Mouse (Mus musculus) stomach, embryonic 16.5 days (tissue): ENCODE data around the gene Mylk. TPM values are rescaled to one million over a fixed set of nuclear protein-coding genes. Genes with fewer than 3 reads are reported as not detected.
A peak's percentile ranks its signal among the peaks of the same experiment; 100 is the strongest.

Source experiments
- ATAC-seq: fragments of 200-750 bp; cut with Nextera tagmentation; 2 replicates; pipeline ENCODE4 v1.8.0; 2017; ENCODE audit warnings: moderate number of reproducible peaks, moderate TSS enrichment; ENCODE audit not compliant: insufficient read depth, low FRiP score
- H3K27ac ChIP-seq: fragments of 300-500 bp; sonication (generic); 2 replicates; pipeline ENCODE4 v1.5.1; 2014; ENCODE audit warnings: low read length
- H3K27me3 ChIP-seq: fragments of 300-500 bp; sonication (generic); 2 replicates; pipeline ENCODE4 v1.6.1; 2014; ENCODE audit warnings: low read length, control low read depth, mixed read lengths; ENCODE audit not compliant: control insufficient read depth, insufficient read depth
- H3K36me3 ChIP-seq: fragments of 300-500 bp; sonication (generic); 2 replicates; pipeline ENCODE4 v1.6.1; 2014; ENCODE audit warnings: low read length; ENCODE audit not compliant: control insufficient read depth, insufficient read depth
- H3K4me1 ChIP-seq: fragments of 300-500 bp; sonication (generic); 2 replicates; pipeline ENCODE4 v1.6.1; 2014; ENCODE audit warnings: low read length, control low read depth, mixed read lengths; ENCODE audit not compliant: control insufficient read depth, insufficient read depth
- H3K4me2 ChIP-seq: fragments of 300-500 bp; sonication (generic); 2 replicates; pipeline ENCODE4 v1.6.1; 2014; ENCODE audit warnings: low read depth, low read length, mixed read lengths
- H3K4me3 ChIP-seq: fragments of 300-500 bp; sonication (generic); replicated peaks from 2 replicates; pipeline ENCODE4 v1.5.1; 2014; ENCODE audit warnings: mild to moderate bottlenecking, low read length
- H3K9ac ChIP-seq: fragments of 300-500 bp; sonication (generic); 2 replicates; pipeline ENCODE4 v1.6.1; 2014; ENCODE audit warnings: low read length
- H3K9me3 ChIP-seq: fragments of 300-500 bp; sonication (generic); replicated peaks from 2 replicates; pipeline ENCODE4 v1.6.1; 2016; ENCODE audit warnings: low read length, control low read depth; ENCODE audit not compliant: control insufficient read depth
- WGBS: fragments of 180-500 bp; shearing (Covaris S2); extraction: QIAGEN DNeasy Blood & Tissue Kit; methylation state at CpG from one replicate; pipeline ENCODE4 v1.1.7; 2014; 5-methylcytosine and 5-hydroxymethylcytosine counted together
- polyA plus RNA-seq: library from polyadenylated mRNA; unstranded; fragments of >200 nt; fragmentation: Nextera tagmentation; extraction: Ambion mirVana; gene quantifications from 2 replicates; pipeline ENCODE4 v1.2.1, GENCODE M21; 2015

Mylk gene
- polyA plus RNA-seq, 1 experiment from 2014 or later: 371 TPM

DNA sequence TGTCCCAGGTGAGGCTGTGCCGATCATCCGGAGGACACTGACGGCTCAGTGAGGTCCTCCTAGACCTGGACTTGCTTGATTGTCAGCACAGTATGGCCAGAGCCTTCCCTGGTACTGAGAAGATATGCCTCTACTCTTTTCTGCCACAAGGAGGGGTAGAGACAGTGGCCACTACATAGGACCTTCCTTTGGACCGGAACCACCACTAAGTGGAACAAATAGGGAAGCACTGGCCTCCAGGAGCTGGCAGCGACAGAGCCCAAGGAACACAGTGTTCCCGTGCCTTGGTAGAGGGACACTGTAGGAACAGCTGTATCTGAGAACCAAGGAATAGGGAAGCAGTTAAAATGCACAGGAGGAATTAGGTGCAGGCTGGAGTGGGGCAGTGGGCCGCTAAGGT, 233.0 kb downstream of the Mylk start:
- Histone ChIP-seq H3K9ac (no peak overlapping the region), H3K27ac (no peak overlapping the region), H3K4me2 (no peak overlapping the region), H3K36me3 (peaks cover 3% of the 10 kb centered on the region; the same call in 1 of the 2 replicates), H3K9me3 (no peaks in the 10 kb centered on the region), H3K4me3 (no peak overlapping the region), H3K27me3 (no peaks in the 10 kb centered on the region), H3K4me1 (no peaks in the 10 kb centered on the region)
- no peak for ATAC-seq
- WGBS: 90% methylated on average over 7 of the region's 7 CpGs

DNA sequence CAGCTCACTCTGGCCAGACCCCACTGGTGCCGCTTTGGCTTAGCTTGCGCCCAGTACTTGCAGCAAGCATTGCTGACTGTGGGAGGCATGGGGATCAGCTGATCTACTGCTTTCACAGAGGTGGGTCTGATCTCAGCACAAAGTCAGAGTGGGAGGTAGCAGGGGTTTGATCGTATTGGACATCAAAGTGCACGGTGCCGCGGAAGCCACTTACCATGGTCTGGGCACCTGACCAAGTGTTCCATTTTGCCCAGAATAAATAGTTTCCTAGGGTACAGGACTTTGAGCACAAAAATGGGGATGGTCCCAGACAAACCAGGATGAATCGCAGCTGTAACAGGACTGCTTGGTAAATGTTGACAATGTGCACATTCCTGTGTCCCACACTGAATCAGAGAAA, 236.0 kb downstream of the Mylk start:
- 76% methylated on average over 7 of the region's 7 CpGs for WGBS
- Histone ChIP-seq H3K9ac (no peak overlapping the region), H3K4me2 (no peak overlapping the region), H3K4me3 (no peak overlapping the region), H3K4me1 (peaks cover 12% of the 10 kb centered on the region), H3K27me3 (no peaks in the 10 kb centered on the region), H3K9me3 (no peaks in the 10 kb centered on the region), H3K36me3 (peaks cover 3% of the 10 kb centered on the region; the same call in 1 of the 2 replicates), H3K27ac (no peak overlapping the region)
- ATAC-seq: no peak

DNA sequence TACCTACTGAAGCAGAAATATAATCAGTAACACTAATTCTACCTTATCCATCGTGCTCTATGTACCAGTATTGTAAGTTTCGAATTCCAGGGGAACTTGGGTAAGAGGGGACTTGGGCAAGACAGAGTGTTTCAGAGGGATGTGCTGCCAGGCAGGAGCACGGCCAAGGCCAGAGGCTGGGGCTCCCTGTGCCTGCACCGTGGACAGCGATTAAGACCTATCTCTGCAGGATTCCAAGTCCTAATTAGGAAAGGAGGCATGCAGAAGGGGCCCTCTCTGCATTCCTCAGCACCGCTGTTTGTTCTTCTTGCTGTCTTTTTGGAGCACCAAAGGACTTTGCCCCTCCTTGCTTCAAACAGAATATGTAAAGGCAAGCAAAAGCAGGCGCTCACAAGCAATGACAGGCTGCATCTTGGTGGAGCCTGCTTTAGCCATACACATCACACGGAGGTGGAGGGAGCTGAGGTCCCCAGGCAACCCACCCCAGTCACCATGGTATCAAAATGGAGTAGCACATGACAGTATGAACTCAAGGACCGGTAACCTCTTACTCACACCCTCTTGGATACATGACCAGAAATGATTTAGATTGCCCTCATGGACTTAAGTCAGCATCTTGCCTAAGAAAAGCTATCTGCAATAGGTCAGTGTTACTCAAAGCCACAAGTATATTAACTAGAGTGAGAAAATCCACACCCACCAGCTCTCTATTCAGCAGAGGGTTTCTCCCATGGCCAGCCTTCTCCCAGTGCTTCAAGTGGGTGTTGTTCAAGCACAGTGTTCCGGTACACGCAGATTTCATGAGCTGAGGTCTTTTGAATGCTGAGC, 239.4 kb downstream of the Mylk start:
- no peak overlapping the region for H3K4me3 ChIP-seq
- ATAC-seq: peak; percentile 15
- H3K9me3 ChIP-seq: no peaks in the 10 kb centered on the region
- peaks cover 12% of the 10 kb centered on the region for H3K4me1 ChIP-seq
- H3K27me3 ChIP-seq: no peaks in the 10 kb centered on the region
- H3K36me3 ChIP-seq: peaks cover 6% of the 10 kb centered on the region; the same call in 1 of the 2 replicates
- 30% methylated on average over 11 of the region's 11 CpGs for WGBS
- H3K27ac ChIP-seq: peak overlapping the region; percentile 66
- H3K9ac ChIP-seq: no peak overlapping the region
- no peak overlapping the region for H3K4me2 ChIP-seq

DNA sequence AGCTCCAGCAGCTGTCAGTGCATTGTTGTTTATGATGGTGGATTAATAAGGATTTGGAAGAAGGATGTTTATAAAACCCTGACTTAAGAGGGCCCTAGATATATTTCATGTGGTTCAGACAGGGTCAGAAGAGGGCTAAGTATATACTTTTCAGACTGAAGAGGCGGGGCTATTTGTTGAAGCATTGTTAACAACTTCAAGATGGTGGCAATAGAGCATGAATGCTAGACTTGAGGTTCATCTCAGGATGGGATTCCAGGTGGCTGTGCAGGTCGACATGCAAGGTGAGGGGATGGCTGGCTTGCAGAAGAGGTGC, 240.0 kb downstream of the Mylk start:
- peak; percentile 61 for ATAC-seq
- 0 out of 2 replicates have a peak, but pooled peaks cover 5% of the 10 kb centered on the region for H3K36me3 ChIP-seq
- 45% methylated on average over 2 of the region's 2 CpGs for WGBS

DNA sequence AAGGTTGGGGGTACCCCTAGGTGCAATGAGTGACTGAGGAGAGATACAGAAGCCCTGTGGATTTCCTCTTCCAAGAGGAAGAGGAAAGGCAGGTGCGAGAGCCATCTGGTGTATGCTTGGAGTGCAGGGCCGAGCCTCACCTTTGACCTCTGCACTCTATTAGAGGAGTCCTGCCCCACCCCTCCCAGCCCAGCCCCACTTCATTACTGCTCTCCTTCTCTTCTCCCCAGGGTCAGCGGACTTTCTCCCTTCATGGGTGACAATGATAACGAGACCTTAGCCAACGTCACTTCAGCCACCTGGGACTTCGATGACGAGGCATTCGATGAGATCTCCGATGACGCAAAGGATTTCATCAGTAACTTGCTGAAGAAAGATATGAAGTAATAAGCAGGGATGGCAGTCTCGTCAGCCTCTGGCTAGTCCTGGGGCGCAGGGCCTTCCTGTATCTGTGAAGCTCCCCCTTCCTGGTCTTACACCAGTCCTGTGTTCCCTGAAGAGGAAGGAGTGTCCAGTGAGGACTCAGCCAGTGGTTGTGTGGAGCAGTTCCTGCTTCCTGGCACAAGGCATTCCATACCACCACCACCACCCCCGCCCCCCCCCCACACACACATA, 241.3 kb downstream of the Mylk start:
- WGBS: 84% methylated on average over 13 of the region's 13 CpGs
- Histone ChIP-seq H3K27ac (no peak overlapping the region), H3K4me1 (peaks cover 12% of the 10 kb centered on the region), H3K27me3 (no peaks in the 10 kb centered on the region), H3K4me2 (no peak overlapping the region), H3K9me3 (no peaks in the 10 kb centered on the region), H3K9ac (no peak overlapping the region), H3K4me3 (no peak overlapping the region), H3K36me3 (0 out of 2 replicates have a peak, but pooled peaks cover 5% of the 10 kb centered on the region)
- ATAC-seq: no peak

More for the DNA sequence above, 240.0 kb downstream of the Mylk start:
- Histone ChIP-seq H3K4me2 (no peak overlapping the region), H3K4me1 (peaks cover 12% of the 10 kb centered on the region), H3K9me3 (no peaks in the 10 kb centered on the region), H3K27me3 (no peaks in the 10 kb centered on the region), H3K9ac (no peak overlapping the region), H3K27ac (peak overlapping the region; percentile 66; the same call in 1 of the 2 replicates), H3K4me3 (no peak overlapping the region)

DNA sequence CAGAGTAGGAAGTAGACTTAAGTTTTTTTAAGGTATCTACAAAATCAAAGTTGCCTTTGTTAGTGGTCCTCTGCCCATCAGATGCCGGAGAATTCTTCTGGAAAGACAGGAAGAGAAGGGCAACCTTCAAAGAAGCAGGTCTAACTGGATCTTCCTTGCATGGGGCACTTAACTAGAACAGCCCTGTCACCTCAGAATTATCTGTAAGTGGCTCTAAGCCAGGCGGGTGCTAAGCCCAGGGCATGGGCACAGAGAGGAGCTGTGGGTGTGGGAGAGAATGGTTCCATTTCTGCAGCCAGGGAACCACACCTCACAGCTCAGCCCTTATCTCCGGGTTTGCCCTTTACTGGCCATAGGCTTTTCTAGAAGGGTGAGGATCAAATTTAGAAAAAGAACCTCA, 246.4 kb downstream of the Mylk start:
- 82% methylated on average over 3 of the region's 3 CpGs for WGBS
- H3K27ac ChIP-seq: no peak overlapping the region
- H3K4me1 ChIP-seq: peaks cover 7% of the 10 kb centered on the region
- H3K9me3 ChIP-seq: no peaks in the 10 kb centered on the region
- no peak overlapping the region for H3K4me2 ChIP-seq
- ATAC-seq: no peak
- no peaks in the 10 kb centered on the region for H3K27me3 ChIP-seq
- H3K4me3 ChIP-seq: no peak overlapping the region
- no peak overlapping the region for H3K9ac ChIP-seq
- 0 out of 2 replicates have a peak, but pooled peaks cover 5% of the 10 kb centered on the region for H3K36me3 ChIP-seq

DNA sequence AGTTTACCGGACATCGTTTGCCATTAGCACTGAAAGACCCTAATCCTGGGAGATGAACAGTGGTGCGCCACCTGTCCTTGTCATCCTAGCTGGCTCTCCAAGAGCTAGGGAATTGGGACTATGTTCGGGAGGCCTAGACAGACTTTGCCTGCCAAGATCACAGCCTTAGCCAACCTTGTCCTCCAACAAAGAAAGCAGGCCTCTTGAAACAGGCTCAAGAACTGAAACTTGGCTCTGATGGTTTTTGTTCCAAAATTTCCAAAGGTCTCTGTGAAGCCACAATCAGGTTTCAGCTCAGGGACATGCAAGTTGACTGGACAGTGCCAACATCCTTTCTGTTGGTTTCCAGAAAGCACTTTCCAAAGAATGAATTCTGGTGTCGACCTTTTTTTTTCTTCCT, 247.8 kb downstream of the Mylk start:
- Histone ChIP-seq H3K27ac (no peak overlapping the region), H3K9ac (no peak overlapping the region), H3K27me3 (no peaks in the 10 kb centered on the region), H3K9me3 (no peaks in the 10 kb centered on the region), H3K4me1 (peaks cover 17% of the 10 kb centered on the region), H3K4me3 (no peak overlapping the region), H3K36me3 (no peaks in the 10 kb centered on the region), H3K4me2 (no peak overlapping the region)
- 82% methylated on average over 5 of the region's 5 CpGs for WGBS
- no peak for ATAC-seq

DNA sequence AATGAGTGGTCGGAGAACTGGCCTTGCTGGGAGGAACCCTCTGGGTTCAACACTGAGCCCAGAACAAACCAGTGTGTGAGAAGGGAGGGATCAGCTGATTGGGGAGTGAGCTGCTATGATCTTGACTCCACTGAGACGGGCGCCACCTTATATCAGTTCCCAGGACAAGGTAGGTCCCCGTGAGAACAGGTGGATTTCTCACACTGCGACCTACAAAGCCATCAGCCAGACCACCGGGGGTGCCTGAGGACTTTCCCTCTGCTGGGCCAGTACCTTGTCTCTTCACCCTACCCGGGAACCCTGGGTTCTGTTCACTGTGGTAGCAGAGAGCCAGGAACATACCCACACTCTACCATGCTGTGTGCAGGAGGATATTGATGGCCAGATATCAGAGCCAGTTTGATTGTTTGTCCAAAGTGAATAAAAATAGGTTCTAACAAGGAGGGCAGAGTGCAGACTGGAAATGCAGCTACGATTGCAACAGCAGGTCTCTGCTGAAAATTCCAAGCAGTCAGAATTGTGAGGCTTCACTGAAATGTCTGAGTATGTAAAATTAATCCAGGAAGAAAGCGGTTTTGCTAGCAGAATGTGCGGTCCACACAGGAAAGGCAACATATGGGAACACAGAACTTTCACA, 248.8 kb downstream of the Mylk start:
- H3K9me3 ChIP-seq: no peaks in the 10 kb centered on the region
- ATAC-seq: no peak
- peaks cover 17% of the 10 kb centered on the region for H3K4me1 ChIP-seq
- no peaks in the 10 kb centered on the region for H3K36me3 ChIP-seq
- no peaks in the 10 kb centered on the region for H3K27me3 ChIP-seq
- WGBS: 66% methylated on average over 10 of the region's 10 CpGs
- peak overlapping the region; percentile 92 for H3K27ac ChIP-seq
- no peak overlapping the region for H3K4me2 ChIP-seq
- H3K4me3 ChIP-seq: no peak overlapping the region
- no peak overlapping the region for H3K9ac ChIP-seq

DNA sequence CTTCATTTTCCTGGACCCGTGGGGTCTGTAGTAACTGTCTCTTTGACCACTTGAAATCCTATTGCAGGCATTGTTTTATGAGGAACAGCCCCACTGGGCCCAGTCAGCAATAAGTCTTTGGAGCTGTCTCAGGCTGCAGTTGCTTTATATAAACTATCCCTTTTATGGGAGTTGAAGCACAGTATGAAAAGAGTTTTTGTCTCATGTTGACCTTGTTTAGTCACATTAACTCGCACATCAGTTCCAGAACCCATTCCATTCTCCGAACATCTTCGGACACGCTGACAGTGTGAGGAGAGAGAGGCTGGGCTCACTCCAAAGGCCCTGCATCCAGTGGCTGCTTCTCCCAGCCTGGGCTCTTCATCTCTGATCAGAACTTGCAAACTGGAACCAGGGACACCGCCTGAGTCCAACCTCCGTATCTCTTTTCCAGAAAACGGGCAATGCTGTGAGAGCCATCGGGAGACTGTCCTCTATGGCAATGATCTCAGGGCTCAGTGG, 249.7 kb downstream of the Mylk start:
- Histone ChIP-seq H3K36me3 (no peaks in the 10 kb centered on the region), H3K4me3 (peak overlapping the region; percentile 31), H3K4me1 (peaks cover 17% of the 10 kb centered on the region), H3K27me3 (no peaks in the 10 kb centered on the region), H3K9me3 (no peaks in the 10 kb centered on the region), H3K4me2 (peak overlapping the region; percentile 20; the same call in 1 of the 2 replicates), H3K27ac (peak overlapping the region; percentile 92), H3K9ac (peak overlapping the region; percentile 64)
- 43% methylated on average over 9 of the region's 9 CpGs for WGBS
- ATAC-seq: peak; percentile 83
